Mouse (Mus musculus) testis, postnatal 14 days (tissue): ENCODE results near the gene Ctnnb1.
A peak's percentile ranks its signal among the peaks of the same experiment; 100 is the strongest.

Source experiments
- DNase-seq: peaks from one replicate; pipeline ENCODE4 v3.0.0; 2021; ENCODE audit warnings: low spot score

Gene Ctnnb1

DNA sequence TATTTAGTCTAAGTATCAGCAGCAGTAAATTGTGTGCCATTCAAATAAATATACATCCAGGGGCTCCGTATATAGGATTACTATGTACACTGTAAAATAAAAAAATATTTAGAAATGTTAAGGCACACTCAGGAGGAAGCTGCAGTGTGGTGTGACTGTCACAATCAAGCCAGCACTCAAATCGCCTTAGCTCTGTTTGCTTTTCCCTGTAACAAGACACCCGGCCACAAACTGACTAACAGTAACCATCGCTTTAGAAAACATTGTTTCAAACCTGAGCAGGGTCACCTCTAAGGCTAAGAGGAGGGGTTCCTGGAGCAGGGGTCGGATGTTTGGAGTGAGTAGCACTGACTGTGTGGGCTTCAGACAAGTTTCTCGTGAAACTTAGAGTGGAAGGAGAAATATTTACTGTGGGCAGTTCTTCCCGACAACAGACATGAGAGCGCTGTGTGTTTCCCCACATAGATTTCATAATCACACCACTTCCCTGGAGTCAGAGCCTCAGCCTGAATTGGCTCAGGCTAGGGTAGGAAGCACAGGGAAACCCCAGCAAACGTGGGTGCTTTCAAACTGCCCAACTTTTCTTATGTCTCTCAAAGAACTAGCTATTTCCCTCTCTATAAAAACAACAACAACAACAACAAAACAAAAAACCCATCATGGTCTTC is 1.9 kb upstream of the Ctnnb1 start:
- DNase-seq, result no peak

DNA sequence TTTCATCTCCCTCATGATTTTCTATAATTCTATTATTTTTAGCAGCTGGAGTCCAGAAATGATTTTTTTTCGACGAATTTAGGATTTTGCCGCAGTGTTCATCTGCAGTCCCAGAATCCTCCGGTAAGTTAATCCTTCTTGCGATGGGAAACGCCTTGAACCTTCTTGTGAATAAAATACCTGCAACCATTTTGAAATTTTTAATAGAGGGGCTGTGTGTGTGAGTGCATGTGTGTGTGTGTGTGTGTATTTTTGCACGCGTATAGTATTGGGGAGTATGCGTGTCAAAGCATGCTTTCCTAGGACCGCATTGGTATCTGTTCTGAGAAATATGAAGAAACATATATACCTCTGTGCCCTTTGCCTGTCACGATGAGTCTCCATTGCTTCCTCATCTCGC is 1.0 kb downstream of the Ctnnb1 start:
- no peak for DNase-seq

DNA sequence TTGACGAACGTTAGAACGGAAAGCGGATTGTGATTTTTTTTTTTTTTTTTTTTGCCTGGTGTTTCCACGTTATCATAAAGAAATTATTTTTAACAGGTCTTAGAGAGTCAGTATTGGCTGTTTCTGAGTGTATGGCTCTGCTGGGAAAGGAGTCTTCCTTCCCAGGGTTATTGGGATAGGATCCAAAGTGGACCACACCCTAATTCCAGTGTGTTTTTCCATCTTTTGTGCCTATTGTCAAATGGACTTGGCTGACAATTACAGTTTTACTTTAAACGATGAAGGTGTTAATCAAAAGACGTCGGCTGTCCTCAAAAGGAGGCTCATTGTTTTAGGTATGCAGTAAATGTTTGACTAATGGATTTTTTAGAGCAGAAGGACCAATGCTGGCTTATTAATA is 1.8 kb downstream of the Ctnnb1 start:
- DNase-seq, result no peak

DNA sequence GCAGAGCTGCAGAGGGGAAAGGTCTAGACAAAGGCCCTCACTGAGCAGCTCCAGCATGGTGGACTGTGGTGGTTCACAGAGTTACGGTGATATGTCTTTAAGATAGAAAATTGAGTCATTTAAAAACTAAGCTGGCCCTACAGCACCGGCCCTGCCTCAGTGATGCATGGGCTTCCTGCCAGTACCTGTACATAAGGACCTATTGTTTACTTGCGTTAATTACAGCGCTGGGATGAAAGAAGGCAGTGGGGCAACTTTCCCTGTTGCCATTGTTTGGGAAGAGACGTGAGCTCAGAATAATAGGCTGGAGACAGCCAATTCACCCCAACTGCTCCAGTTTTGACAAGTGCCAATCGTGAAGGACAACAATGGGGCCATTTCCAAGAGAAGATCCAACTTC is 3.4 kb downstream of the Ctnnb1 start:
- DNase-seq, result no peak

DNA sequence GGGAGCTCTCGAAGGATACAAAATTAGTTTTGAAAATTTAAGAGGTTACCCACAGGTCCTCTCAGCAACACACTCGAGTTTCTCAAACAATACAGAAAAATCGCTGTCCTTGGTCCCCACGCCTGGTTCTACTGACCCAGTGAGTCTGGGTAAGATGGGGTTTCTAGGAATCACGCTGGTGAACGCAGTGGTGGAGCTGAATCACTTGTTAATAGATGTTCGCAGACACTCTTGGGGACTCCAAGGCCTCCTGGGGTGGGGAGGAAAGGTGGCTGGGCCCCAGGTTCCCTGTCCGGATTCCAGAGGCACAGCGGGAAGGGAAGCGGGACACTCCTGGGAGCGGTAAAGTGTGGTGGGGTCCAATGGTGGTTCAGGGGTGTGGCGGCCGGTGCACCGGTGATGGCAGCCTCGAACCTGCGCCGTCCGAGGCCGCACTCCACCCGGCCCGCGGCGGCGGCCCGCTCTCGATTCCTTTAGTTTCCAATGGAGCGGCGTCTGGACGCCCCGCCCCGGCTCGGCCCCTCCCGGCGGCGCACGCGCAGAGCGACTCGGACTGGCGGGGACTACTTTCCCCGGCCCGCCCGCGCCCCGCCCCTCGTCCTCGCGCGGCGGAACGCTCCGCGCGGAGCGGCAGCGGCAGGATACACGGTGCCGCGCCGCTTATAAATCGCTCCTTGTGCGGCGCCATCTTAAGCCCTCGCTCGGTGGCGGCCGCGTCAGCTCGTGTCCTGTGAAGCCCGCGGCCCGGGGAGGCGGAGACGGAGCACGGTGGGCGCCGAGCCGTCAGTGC is 4.0 kb downstream of the Ctnnb1 start:
- DNase-seq, result peak; percentile 96

DNA sequence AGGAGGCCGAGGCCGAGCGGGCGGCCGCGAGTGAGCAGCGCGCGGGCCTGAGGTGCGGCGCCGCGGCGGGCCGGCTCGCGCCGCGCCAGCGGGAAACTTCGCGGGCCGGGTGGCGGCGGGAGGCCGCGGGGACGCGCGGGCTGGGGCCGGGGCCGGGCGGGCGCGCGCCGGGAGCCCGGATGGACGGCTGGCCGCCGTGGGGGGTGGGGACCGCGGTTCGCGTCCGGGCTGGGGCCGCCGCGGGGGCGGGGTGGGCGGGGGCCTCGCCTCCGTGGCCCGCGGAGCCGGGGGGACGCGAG is 4.5 kb downstream of the Ctnnb1 start:
- no peak for DNase-seq

DNA sequence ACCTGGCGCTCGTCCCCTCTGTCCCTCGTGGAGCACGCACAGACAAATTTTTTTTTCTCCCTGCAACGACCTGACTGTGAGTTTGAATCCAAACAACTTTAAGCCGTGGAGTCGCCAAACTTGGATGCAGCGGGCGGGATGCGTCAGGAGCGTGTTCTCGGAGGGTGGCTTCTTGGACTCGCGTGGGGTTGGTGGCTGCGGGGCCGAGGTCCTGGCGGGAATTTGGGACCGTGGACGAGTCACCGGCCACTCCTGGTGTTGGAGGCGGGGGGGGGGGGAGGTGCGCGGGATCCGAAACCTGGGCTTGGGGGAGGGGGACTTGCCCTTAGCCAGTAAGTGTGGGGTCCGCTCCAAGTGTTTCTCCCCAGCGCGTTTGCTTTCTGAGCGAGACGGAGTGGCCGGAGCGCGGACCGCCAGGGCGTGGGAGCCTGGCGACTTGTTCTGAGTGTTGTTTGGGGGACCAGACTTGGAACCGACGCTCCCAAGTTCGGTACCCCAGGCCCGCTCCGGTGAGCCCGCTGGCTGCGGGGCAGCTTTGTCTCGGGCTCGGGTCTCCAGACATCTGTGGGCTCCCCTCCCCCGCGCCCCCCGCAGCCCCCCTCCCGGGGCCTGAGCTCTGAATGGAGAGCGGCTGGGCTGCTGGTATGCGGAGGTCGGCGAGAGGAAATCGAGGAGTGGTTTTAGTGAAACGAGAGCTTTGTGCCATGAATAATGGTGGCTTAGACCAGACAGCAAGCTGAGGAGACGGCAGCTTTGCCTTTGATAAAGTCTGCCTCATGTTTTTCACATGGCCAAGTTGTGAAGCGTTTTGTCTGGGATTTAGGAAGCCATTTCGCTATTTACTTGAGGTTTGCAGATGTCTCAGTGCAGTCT is 5.1 kb downstream of the Ctnnb1 start:
- peak; percentile 51 for DNase-seq

DNA sequence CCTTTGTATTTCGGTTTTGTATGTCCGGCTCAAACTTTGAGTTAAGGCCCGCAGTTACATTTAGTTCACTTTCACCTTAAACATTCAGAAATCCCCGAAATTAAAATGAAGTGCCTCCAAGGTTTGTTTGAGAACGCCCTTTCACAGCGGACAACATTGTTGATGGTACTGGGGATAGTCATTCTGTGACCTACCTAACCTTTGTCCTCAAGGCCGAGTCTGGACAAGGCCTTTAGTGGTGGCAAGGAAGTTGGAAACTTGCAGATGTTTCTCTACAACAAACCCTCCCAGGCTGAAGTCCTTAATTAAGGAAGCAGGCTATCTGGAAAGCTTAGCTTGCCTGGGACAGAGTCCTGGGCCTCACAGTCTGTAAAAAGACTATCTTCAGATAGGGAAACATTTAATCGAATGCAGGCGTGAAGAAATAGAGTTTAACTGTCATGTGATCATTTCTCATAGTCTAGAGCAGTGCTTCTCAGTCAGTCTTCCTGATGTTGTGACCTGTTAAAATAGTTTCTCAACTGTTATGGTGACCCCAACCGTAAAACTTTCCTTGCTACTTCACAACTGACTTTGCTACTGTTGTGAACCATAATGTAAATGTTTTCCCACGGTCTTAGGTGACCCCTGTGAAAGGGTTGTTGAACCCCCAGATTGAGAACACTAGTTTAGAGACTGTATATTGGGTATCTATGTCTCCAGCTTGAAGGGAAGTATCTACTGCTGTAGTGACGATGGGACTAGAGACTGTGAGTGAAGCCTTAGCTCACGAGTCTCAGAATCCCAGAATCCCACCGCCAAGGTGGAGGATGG is 6.0 kb downstream of the Ctnnb1 start:
- DNase-seq, result no peak

DNA sequence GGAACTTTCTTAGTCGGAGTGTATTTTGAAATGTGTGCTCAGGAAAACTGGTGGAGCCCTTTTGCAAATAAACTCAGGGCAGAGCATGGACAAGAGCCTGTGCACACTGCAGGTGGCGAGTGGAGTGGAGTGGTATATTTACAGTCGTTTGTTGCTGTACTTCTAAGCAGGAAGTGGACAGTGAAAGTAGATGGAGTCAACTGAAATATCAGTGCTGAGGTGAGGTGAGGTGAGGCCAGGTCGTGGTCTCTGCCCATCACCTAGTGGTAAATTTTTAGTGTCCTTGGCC is 6.6 kb downstream of the Ctnnb1 start:
- no peak for DNase-seq

DNA sequence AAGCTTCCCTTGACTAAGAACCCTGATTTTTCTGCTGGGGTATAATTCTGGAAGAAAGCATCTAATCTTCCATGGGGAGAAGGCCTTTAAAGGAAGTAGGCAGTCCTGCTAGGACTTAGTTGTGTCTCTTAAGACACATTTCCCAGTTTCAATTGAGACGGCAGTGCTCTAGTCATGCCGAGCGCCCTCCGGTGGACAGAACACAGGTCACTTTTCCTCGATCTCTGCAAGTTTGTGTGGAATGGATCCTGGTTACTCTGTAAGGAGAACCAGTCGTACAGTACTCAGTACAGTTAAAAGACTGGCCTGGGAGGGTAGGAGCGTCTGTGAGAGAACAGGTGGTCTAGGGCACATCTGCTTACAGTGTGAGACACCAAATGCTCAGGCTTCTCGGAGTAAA is 7.3 kb downstream of the Ctnnb1 start:
- DNase-seq, result no peak

DNA sequence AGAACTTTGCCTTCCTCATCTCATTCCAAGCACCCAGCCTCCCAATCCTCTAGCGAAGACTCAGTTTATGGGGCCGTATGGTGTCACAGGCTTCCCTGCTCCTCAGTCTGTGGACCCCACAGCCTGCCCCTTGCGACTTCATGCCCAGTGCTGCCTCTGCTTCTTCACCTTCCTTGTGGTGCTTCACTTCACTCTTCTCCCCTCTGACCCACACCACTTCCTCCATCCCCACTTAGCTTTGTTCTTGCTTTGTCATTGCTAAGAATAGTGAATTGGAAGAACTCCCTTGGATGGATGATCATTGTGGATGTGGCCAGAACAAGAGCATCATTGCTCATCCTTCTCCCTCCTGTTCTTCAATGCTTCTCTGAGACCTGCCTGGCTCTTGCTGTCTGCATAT is 11.8 kb downstream of the Ctnnb1 start:
- no peak for DNase-seq

DNA sequence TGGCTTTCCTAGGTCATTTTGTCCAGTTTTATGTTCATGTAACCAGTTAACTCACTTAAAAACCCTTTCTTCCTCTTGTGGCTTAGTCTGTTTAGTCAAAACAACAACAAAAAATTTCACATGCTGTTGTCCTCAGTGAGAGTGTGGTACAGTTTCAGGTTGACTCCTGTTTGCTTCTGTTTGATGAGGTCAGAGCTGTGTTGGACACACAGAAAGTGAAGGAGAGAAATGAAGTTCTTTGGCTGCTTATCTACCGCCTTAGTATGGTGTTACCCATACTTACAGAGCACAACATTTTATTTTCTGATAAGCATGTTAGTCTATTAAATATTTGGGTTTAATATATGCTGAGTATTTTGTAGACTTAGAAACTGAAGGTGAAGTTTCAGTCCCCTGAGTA is 14.7 kb downstream of the Ctnnb1 start:
- DNase-seq, result no peak

DNA sequence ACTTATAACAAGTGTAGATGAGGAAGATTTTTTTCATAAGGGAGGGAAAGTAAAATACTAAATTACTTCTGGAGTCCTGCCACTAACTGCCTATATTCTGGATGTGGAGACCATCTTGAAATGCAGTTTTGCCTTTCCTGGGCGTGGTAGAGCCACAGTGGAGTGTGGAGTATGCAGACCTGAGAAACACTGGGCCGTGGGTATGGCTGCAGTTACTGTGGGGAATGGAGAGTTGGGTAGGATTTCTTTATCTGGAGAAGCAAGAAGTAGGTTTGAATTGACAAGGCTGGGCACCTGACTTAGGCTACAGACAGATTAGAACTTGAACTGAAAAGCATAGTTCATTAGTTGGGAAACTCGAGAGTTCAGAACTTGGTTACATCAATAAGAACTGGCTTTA is 15.2 kb downstream of the Ctnnb1 start:
- no peak for DNase-seq

DNA sequence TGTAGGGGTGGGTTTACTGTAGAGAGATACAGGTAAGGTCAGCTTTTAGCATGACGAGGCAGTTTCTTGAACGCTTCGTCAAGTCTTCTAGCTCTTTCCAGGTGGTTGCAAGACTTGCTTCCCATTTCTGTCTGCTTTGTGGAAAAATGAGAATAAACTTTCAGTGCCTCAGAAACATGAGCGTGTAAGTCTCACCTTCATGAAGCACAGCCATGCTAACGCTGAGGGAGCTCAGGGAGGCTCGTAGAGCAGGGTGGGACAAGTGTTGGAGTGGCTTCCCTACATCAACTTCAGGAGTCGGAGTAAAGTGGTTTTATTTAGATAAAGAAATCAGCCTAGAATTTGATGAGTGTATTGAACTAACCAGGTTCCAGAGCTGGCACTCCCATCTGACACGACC is 17.1 kb downstream of the Ctnnb1 start:
- DNase-seq, result no peak

DNA sequence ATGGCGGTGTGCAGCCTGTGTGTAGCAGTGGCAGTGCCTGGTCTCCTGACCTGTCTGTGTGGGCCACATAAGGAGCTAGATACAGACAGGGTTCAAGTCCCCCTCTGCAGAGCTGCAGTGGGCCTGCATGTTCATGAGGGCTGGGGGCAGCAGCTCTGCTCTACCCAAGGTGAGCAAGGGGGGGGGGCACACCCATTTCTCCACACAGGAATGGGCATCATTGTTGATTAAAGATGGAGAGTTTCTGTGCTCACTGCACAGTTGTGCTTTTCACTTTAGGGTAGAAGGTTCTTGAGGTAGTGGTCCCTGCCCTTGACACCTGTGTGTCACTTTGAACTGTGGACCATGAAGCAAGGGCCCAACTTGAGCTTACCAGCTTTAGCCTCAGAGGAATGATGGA is 19.8 kb downstream of the Ctnnb1 start:
- DNase-seq, result no peak

DNA sequence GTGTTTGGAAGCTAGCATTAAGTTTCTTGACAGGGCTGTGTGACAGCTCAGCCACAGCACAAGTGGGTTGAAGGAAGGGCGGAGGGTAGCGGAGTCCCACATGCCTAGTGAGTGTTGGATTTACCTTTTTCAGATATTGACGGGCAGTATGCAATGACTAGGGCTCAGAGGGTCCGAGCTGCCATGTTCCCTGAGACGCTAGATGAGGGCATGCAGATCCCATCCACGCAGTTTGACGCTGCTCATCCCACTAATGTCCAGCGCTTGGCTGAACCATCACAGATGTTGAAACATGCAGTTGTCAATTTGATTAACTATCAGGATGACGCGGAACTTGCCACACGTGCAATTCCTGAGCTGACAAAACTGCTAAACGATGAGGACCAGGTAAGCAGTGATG is 21.7 kb downstream of the Ctnnb1 start:
- no peak for DNase-seq

DNA sequence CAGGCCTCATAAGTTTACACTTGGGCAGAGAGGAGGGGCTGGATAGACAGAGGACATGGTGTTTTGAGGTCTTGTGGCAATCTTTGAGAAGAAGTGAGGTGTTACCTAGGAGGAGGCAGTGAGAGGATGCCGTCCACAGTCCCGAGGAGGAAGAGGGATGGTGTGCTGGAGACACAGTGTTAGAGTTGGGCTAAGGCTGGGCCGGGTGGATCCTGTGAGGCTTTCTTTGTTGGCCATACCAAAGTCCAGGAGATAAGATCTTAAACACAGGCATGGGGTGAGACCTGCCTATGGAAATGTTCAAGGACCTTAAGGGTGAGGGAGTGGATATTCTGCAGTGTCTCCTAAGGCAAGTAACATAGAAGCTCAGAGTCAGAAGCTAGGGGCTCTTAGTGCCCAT is 22.9 kb downstream of the Ctnnb1 start:
- DNase-seq, result no peak

DNA sequence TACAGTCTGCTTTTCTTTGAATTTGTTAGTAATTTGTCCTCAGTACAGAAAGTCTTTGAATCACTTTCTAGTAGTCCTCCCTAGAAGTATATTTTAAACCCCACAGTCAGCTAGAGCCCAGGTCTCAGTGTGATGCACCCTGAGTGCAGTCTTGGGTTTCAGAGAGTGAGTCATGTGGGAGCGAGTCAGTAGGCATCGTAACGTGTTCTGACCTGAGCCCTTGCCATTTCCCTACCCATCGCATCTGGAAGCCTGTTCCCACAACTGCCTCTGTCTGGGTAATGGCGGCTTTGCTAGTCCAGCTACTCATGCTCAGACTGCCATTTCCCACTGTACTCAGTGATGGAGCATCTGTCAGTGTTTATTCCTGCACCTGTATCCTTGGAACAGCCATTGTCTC is 29.0 kb downstream of the Ctnnb1 start:
- DNase-seq, result no peak

DNA sequence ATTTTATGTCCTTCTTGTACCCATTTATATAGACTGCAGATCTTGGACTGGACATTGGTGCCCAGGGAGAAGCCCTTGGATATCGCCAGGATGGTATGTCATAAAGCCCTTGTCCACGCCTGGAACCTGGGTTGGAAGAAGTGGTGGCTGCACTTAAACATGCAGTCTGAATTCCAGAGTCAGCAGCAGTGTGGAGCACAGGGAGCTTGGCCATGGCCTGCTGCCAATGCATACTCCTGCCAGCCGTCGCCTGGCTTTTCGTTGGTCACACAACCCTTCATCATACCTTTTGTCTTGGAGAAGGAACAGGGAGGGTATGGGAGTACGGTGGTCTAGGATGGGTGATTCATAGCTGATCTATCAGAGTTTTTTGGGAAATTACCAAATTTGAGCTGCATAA is 29.5 kb downstream of the Ctnnb1 start:
- no peak for DNase-seq

DNA sequence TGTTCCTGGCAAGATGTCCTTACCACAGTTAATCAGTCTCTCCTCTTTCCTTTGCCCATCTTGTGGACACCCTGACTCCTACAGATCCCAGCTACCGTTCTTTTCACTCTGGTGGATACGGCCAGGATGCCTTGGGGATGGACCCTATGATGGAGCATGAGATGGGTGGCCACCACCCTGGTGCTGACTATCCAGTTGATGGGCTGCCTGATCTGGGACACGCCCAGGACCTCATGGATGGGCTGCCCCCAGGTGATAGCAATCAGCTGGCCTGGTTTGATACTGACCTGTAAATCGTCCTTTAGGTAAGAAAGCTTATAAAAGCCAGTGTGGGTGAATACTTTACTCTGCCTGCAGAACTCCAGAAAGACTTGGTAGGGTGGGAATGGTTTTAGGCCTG is 30.2 kb downstream of the Ctnnb1 start:
- no peak for DNase-seq

DNA sequence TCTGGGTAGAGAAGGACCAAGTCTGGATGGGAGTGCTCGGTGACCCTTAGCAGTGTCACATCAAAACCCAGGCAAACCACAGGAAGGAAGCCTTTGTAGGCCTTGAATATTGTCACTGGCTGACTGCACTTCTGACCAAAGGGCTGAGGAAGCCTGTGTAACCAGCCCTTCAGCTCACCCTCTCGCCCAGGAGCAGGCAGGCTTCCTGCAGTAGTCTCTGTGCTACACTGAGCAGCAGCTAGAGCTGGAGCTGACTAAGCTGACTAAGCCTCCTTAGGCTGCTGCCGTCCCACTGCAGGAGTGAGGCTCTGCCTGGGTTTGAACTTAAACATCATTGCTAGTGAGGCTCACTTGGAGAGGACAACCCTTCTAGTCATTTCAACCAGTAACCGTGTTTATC is 31.6 kb downstream of the Ctnnb1 start:
- no peak for DNase-seq

DNA sequence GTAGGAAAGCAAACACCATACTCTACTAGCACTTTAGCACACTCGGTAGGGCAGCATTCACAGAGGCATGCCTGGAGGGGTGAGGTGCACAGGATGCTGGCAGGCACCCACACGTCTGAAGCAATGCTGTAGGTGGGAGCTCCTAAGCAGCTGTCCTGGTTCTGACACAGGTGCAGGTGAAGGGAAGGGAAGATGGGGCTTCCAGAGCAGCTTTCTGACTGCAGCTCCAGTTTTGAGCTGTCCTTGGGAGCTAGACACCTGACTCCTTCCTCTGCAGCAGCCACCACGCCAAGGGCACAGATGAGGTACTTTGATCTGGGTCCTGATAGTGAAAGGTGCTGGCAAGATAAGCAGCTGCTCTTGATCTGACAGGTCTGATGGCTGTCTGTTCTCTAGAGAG is 32.5 kb downstream of the Ctnnb1 start:
- no peak for DNase-seq
